Mouse (Mus musculus): ENCODE measurements around the gene Pard3. TPM values are rescaled to one million over a fixed set of nuclear protein-coding genes. Genes with fewer than 3 reads are reported as not detected.
A peak's percentile ranks its signal among the peaks of the same experiment; 100 is the strongest.

Gene Pard3
- total RNA-seq, 2 experiments from 2014 or later, result 41.0 to 42.0 TPM

DNA sequence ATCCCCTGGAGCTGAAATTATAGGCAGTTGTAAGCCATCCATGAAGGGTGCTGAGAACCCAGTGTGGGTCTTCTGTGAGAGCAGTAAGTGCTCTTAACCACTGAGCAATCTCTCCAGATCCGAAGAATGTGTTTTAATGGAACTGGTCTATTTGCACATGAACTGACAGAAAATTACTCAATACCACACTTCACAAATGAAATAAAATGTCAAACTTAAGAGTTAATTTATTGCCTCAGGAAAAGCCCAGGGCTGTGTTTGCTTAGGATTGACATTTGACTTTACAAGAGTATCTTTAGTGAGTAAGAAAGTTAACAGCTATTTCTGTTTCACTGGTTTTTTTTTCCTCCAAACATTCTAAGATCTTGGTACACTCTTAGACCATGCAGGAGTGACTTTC is 23.7 kb downstream of the Pard3 start:
- DNase-seq, result no peak

DNA sequence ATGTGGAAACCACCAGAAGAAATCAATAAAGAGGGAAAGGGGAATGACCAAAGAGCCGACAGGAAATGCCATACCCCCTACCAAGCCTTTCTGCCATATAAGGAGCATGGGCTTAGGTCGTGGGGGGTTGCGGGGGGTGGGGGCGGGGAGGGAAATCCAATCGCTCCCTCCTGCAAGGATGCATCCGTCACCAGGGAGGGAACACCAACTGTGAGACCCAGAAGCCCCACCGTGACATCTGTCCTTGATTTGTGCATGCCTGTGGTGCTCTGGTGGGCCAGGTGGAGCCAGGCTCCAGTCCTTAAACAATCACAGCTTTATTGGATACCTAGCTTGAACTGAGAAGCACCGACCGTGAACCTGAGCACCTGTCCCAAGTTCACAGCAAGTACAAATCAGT is 24.7 kb downstream of the Pard3 start:
- DNase-seq, result no peak

GRCm38 (mm10) chr8:127089021-127089420 is 25.3 kb downstream of the Pard3 start:
- no peak for DNase-seq

- DNase-seq, result no peak
Observed at GRCm38 (mm10) chr8:127090435-127090834, 26.7 kb downstream of the Pard3 start.

GRCm38 (mm10) chr8:127091936-127092335 is 28.2 kb downstream of the Pard3 start:
- no peak for DNase-seq

- DNase-seq, result peak; percentile 69
Observed at GRCm38 (mm10) chr8:127092383-127093112, 28.9 kb downstream of the Pard3 start.

GRCm38 (mm10) chr8:127093113-127093426 is 29.4 kb downstream of the Pard3 start:
- DNase-seq, result no peak

- DNase-seq, result no peak
Observed at GRCm38 (mm10) chr8:127095763-127096162, 32.1 kb downstream of the Pard3 start.

DNA sequence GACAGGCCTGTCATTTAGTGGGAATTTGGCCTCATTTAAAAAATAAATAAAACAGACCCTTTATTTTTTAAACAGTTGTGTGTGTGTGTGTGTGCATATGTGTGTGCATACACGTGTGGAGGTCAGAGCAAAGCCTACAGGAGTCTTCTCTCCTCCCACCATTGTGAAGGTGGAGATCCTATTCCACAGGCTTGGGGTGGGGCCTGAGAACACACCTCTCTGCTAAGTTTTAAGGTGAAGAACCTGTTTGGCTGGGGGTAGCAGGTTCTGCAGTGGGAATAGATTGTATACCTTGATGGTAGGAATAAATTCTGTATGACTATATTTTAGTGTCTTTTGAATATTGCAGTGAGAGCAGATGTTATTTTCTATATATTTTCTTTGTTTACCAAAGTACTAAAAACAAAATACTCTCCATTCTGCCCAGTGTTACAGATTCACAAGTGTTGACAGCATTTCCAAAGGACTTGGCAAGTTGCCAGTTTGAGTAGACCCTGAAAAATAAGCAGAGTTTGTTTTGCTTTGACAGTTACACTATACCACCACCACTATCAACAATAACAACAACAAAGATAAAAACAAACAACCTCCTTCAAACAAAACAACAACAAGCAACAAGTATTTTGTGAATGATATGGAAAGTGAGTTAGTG is 35.9 kb downstream of the Pard3 start:
- DNase-seq, result no peak

DNA sequence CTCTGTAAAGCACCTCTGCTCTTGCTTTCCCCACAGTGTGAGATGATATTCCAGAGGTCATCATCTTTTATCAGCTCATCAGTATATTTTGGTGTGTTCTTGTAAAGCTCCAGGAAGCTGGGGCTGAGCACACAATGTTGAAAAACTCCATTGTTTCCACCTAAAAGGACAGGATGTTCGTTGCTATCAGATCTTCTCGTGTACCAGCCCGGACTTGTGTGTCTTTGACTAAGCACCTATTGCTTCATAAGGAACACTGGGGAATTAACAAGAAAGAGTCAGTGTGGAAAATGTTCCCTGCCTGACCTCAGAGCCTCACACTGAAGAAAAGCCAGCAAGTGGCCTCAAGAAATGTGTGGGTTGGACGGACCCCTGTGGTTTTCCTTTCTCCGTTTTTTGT is 39.6 kb downstream of the Pard3 start:
- no peak for DNase-seq

DNA sequence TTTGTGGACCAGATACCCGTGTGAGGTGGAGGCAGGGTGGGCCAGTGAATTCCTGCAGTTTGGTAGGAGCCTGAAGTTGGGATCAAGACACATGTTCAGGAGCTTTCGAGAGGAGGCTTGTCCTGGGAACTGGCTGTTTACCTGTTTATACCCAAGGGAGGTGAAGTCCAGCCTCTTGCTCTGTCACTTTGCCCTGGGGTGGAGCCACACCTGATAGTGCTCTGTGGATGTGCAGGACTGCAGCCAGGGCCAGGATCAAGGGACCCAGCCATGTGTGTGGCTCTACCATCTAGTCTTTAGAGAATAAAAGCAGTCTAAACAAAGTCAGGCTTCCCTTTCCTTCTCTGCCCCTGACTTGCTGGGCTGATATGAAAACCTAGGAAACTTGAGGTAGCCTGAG is 40.9 kb downstream of the Pard3 start:
- no peak for DNase-seq

- DNase-seq, result peak; percentile 74
Observed at GRCm38 (mm10) chr8:127107928-127108327, 44.2 kb downstream of the Pard3 start.

GRCm38 (mm10) chr8:127113209-127113608 is 49.5 kb downstream of the Pard3 start:
- no peak for DNase-seq

GRCm38 (mm10) chr8:127115837-127116236 is 52.1 kb downstream of the Pard3 start:
- no peak for DNase-seq

- peak; percentile 60 for DNase-seq
Observed at GRCm38 (mm10) chr8:127118373-127118861, 54.7 kb downstream of the Pard3 start.

DNA sequence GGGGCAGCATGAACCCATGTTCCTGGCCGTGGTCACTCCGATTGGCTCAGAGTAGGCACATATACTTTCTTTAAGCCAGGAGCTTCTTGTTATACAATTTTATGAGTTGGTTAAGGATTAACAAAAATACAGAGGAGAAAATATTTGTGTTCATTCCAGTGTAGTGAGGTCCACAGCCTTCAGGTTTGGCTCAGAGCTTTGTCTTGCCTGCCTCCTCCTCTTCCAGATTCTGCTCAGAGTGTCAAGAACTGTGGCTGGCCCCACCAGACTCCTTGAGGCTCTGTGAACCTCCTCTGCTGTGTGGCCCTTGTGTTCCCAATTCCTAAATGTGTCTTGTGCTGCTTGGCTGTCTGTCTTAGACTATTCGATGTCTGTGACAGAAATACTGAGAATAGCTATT is 59.7 kb downstream of the Pard3 start:
- DNase-seq, result no peak

- DNase-seq, result no peak
Observed at GRCm38 (mm10) chr8:127124795-127125194, 61.1 kb downstream of the Pard3 start.

DNA sequence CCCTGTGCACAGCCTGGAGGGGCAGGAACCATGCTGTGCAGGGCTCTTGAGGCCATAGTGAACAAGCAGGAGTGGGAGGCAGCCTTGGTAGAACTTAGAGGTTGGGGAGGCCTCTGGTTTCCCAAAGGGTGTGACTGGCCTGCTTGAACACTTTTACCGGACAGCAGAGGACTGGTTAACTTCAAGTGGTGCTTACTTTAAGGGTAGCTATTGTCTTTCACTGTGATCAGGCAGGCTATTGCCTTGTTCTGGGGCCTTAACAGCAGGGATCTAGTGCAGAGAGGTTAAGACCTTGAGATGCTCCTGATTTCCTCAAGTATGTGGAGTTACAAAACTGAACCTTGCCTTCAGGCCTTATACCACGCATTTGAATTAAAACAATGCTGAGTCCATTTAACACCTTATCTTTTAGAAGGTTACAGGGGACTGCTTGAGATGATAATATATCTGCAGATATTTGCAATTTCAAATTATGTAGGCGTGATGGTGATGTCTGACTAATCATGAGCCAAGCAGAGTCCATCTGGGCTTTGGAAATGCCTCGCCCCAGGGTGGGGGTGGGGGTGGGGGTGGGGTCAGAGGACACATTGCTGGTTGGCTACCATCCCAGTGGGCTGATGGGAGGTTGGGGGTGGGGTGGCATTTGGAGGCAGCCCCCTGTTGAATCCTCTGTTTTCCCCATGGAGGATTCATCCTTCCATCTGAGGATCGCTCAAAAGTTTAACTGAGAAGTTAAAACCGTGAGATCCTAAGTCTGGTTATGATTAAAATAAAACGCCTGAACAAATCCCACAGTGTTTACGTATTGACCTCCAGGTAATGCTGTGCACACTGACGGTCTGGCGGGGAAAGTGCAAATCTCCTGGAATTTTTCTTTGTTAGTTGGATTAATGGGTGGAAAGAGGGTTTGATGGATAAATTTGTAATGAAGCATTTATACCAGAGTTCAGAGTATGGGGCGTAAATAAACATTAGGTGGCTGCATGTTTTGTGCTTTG is 62.3 kb downstream of the Pard3 start:
- no peak for DNase-seq

DNA sequence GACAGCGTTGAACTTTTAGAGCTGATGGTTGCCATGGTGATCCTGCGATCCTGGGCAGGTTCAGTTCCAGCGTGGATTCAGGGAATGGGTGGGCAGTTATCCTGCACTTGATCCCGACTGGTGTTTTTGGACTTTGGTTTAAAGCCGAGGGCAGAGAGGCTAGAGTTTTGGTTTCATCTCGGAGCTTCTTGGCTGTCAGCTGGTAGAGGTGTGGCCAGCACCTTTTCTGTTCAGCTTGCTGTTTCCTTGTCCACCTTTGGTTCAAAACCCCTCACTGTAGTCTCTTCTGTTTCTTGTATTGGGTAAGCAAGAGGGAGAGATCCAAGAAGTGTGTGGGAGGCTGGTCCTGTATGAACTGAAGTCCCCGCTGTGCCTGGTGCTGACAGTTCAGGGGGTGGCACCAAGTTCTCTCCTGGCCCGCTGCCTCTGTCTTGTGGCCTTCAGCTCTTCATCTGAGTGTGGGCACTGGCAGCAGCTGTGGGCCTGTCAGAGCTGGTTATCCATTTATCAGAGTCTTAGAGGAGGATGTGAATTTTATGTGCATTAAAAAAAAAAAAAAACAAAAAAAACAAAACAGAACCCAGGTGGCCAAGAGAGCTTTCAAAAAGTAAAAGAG is 65.2 kb downstream of the Pard3 start:
- DNase-seq, result peak; percentile 45

GRCm38 (mm10) chr8:127134327-127134726 is 70.6 kb downstream of the Pard3 start:
- no peak for DNase-seq

DNA sequence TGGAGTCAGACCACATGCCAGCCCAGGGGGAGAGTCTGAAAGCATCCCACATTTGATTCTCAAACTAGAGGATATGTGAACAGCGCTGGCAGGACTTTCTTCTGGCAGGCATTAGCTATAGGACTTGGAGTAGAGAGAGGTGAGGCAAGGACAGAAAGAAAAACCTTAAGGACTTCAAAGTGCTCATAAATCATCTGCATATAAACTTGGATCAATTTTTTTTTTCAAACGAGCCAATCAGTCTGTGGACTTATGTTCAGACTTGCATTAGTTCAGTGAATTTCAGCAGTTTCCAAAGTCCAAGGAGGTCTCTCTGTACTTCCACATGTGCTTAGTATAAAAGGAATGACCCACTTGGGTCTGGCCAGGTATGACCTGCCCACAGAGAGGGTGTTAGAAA is 72.5 kb downstream of the Pard3 start:
- DNase-seq, result no peak

GRCm38 (mm10) chr8:127136781-127137180 is 73.1 kb downstream of the Pard3 start:
- DNase-seq, result no peak

- peak; percentile 87 for DNase-seq
Observed at GRCm38 (mm10) chr8:127139154-127139553, 75.5 kb downstream of the Pard3 start.

Data from heart, postnatal 4 days (tissue).